Mouse (Mus musculus) gonadal fat pad, adult 2 months (tissue): ENCODE results near the gene Sult2b1. TPM values are rescaled to one million over a fixed set of nuclear protein-coding genes. Genes with fewer than 3 reads are reported as not detected.

Experiments
- DNase-seq: peaks from one replicate; pipeline ENCODE4 v3.0.0-alpha.2; 2012; ENCODE audit warnings: low read depth
- polyA plus RNA-seq: library from polyadenylated mRNA; depleted of rRNA; stranded (reverse); fragments of >200 nt; gene quantifications from 2 replicates; pipeline ENCODE4 v1.2.3, GENCODE M21; 2012; rRNA removed

The Sult2b1 gene
- polyA plus RNA-seq, 1 experiment = 22.6 TPM

- DNase-seq = no peak
Observed at GRCm38 (mm10) chr7:45695098-45695497, 89.4 kb downstream of the Sult2b1 start.

DNA sequence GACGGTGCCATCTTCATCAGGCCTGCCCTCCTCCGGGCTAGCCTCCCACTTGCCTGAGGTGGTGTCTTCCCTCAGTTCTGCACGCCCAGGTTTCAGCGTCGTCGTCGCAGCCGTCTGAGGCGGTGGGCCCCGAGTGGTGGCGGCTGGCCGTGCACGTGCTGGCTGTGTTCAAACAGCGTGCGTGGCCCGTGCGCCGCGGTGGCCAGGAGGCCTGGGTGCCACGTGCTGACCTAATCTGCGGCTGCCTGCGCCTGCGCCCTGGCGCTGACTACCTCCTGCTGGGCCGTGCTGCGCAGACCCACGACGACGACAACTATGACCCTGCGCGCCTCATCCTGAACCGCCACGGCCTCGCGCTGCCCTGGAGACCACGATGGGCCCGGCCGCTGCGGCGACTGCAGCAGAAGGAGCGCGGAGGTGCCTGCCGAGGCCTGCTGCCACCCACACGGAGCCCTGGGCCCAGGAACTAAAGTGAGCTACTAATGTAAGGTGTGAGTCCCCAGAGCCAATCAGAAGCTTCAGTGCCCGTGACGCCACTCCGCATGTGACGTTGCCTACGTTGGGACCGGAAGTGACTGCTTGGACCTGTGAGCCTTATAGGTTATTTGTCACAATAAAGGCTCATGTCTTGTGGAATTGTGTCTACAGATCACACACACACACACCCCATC lies 90.4 kb downstream of the Sult2b1 start, which contains the start of gene Sec1:
TSS of gene Sec1 (minus strand) at position 482 of the 671 bp plus-strand sequence.
- DNase-seq = no peak

GRCm38 (mm10) chr7:45692364-45692763 lies 92.1 kb downstream of the Sult2b1 start:
- DNase-seq = no peak

GRCm38 (mm10) chr7:45689800-45690199 lies 94.7 kb downstream of the Sult2b1 start:
- no peak for DNase-seq

- no peak for DNase-seq
Observed at GRCm38 (mm10) chr7:45689099-45689498, 95.4 kb downstream of the Sult2b1 start.

GRCm38 (mm10) chr7:45686841-45687240 lies 97.6 kb downstream of the Sult2b1 start:
- DNase-seq = no peak

DNA sequence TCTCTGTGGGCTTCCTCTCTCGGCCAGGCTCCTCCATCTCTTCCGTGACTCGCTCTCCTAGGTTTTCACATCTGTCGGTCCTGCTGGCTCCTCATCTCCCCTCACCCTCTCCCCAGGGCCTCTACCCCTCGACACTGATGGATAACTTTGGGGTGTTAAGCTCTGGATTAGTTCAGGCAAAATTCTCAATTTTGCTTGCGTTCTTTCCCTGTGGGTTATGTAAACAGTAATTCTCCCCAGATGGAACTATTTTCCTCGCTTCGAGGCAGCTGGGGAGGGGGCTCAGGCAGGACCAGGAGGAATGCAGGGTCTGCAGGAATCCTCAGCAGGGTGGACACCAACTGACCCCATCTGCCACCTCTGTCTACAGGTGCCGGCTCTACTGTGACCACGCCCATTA lies 98.7 kb downstream of the Sult2b1 start:
- DNase-seq = no peak

- no peak for DNase-seq
Observed at GRCm38 (mm10) chr7:45683396-45684050, 100.9 kb downstream of the Sult2b1 start, which contains the start of gene Ntn5. Ntn5 (plus strand) TSS chr7:45684022.

DNA sequence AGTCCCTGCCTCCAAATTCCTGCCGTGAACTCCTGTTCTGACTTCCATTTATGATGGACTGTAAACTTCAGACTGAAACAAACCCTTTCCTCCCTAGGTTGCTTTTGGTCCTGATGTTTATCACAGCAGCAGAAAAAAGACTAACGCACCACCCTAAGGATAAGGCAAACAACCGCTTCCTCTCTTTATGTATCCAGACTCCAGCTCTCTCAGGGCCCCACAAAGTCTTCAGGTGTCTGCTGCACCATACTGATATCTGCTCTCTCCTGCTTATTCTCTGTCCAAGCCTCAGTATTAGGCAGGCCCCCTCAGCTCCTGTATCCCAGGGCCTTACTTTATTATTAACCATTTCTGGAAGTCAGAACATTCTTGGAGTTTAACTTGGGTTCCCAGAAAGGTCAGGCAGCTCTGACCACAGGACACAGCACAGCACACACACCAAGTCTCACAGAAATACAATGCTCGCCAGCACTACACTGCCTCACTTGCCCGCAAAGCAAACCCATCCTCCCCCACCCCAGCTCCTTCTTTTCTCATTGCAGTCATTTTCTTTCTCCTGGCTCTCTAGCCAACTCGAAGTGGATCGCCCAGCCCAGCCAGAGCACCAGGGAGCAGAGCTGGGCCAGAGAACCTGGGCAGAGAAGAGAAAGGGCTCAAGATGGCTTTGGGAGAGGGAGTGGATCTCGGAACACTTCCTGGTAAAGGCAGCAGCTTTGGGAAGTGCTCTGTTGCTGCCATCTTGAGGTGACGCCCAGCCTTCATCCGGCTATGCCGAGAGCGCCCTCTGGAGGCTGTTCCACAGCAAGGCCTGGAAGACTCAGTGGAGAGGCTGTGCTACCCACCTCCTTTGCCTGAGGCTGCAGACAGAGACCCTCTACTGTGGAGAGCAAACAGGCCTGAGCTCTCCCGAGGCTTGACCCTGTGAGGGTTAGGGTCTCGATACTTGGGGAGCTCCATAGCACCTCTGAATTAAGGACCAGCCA lies 102.0 kb downstream of the Sult2b1 start:
- no peak for DNase-seq

DNA sequence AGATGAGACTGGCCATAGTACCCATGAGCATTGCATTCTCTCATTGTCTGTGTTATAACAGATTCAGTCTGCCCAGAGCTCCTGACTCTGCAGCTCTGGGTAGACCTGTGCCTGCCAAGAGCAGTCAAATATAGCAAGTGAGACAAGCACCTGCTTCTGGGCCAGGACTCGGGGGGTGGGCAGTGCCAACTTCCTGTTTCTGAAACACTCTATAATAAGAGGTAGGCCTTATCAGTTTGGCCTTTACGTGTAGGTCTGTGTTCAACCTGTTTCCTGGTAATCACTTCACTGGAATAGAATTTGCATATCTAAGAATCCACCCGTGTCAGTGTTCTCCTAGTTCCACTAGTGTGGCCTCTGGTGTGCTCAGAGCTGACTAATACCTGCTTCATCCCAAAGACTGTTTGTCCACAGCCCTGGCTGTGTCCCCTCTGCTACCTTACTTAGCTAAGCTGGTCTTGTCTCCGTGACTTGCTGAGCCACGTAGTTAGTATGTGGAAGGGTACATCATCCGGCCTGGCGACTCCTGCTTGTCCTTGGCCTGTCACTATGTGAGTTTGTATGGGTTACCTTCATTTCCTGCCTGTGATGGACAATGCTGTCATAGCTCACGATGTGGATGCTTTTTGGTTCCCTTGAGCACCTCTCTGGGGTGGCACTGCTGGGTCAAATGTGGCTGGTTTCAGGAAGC lies 103.3 kb downstream of the Sult2b1 start:
- DNase-seq = no peak

Other genes starting within 250 kb of the Sult2b1 start
- gene Hsd17b14, start 229.8 kb downstream of the Sult2b1 start, polyA plus RNA-seq = 2.6 and 6.3 TPM in 2 replicates
- 111 and 127 TPM in 2 replicates for gene Bcat2, start 214.5 kb downstream of the Sult2b1 start, polyA plus RNA-seq
- 2.0 TPM in 2 replicates for gene Fgf21, start 169.2 kb downstream of the Sult2b1 start, polyA plus RNA-seq
- 24.1 and 36.6 TPM in 2 replicates for gene Fut1, start 167.4 kb downstream of the Sult2b1 start, polyA plus RNA-seq
- gene Izumo1, start 162.9 kb downstream of the Sult2b1 start, polyA plus RNA-seq = 0.58 and 0.75 TPM in 2 replicates
- 24.9 and 25.9 TPM in 2 replicates for gene Rasip1, start 157.2 kb downstream of the Sult2b1 start, polyA plus RNA-seq
- gene Mamstr, start 144.7 kb downstream of the Sult2b1 start, polyA plus RNA-seq = 6.1 and 7.7 TPM in 2 replicates
- 1.1 and 2.9 TPM in 2 replicates for gene Fut2, start 118.3 kb downstream of the Sult2b1 start, polyA plus RNA-seq
- gene Ntn5, start 100.6 kb downstream of the Sult2b1 start, polyA plus RNA-seq = 0.85 and 2.7 TPM in 2 replicates
- gene Sec1, start 90.3 kb downstream of the Sult2b1 start, polyA plus RNA-seq = 1.7 and 2.8 TPM in 2 replicates
- gene Car11, start 84.8 kb downstream of the Sult2b1 start, polyA plus RNA-seq = 9.1 and 11.8 TPM in 2 replicates
- 31.0 and 50.0 TPM in 2 replicates for gene Dbp, start 79.6 kb downstream of the Sult2b1 start, polyA plus RNA-seq
- 1,223 and 1,429 TPM in 2 replicates for gene Rpl18, start 69.2 kb downstream of the Sult2b1 start, polyA plus RNA-seq
- 50.0 and 52.1 TPM in 2 replicates for gene Sphk2, start 66.7 kb downstream of the Sult2b1 start, polyA plus RNA-seq
- gene Fam83e, start 63.5 kb downstream of the Sult2b1 start, polyA plus RNA-seq = 2.6 and 2.7 TPM in 2 replicates
- gene Spaca4, start 58.9 kb downstream of the Sult2b1 start, polyA plus RNA-seq = 0.93 and 1.3 TPM in 2 replicates
- gene Lmtk3, start 931 bp downstream of the Sult2b1 start, polyA plus RNA-seq = 2.7 and 3.6 TPM in 2 replicates
- gene Cyth2, start 29.9 kb upstream of the Sult2b1 start, polyA plus RNA-seq = 51.1 and 56.9 TPM in 2 replicates
- gene Kcnj14, start 40.1 kb upstream of the Sult2b1 start, polyA plus RNA-seq = 1.4 and 15.1 TPM in 2 replicates
- gene Grwd1, start 46.3 kb upstream of the Sult2b1 start, polyA plus RNA-seq = 11.4 and 13.8 TPM in 2 replicates
- gene Kdelr1, start 88.1 kb upstream of the Sult2b1 start, polyA plus RNA-seq = 336 and 353 TPM in 2 replicates
- 1.3 and 1.8 TPM in 2 replicates for gene Grin2d, start 93.7 kb upstream of the Sult2b1 start, polyA plus RNA-seq
- gene Syngr4, start 112.0 kb upstream of the Sult2b1 start, polyA plus RNA-seq = 1.7 and 3.1 TPM in 2 replicates
- 53.9 and 63.6 TPM in 2 replicates for gene Tmem143, start 112.3 kb upstream of the Sult2b1 start, polyA plus RNA-seq
- gene Emp3, start 136.7 kb upstream of the Sult2b1 start, polyA plus RNA-seq = 91.6 and 139 TPM in 2 replicates
- 4.6 and 6.9 TPM in 2 replicates for gene Ccdc114, start 139.4 kb upstream of the Sult2b1 start, polyA plus RNA-seq
- 0.14 and 0.38 TPM in 2 replicates for gene Abcc6, start 245.6 kb upstream of the Sult2b1 start, polyA plus RNA-seq
- gene Nomo1, start 249.0 kb upstream of the Sult2b1 start, polyA plus RNA-seq = 53.8 and 59.7 TPM in 2 replicates